Mouse (Mus musculus): ENCODE measurements at regions not wholly inside any gene's neighbourhood (a gene's known extent, or its start where the extent isn't known, plus 50 kb on each side); places are given as distances from the start of the nearest gene placed in this dataset.

- DNase-seq = no peak
Observed at GRCm38 (mm10) chr12:31130434-31130833, 56.8 kb downstream of the Fam110c start.

- DNase-seq = no peak
Observed at GRCm38 (mm10) chr12:31134465-31134992, 60.9 kb downstream of the Fam110c start.

GRCm38 (mm10) chr12:31136364-31136763 is 62.7 kb downstream of the Fam110c start:
- DNase-seq = no peak

- no peak for DNase-seq
Observed at GRCm38 (mm10) chr12:31136911-31137310, 63.2 kb downstream of the Fam110c start.

- DNase-seq = no peak
Observed at GRCm38 (mm10) chr12:31137431-31137830, 63.8 kb downstream of the Fam110c start.

- peak; percentile 44 for DNase-seq
Observed at GRCm38 (mm10) chr12:31139853-31140252, 66.2 kb downstream of the Fam110c start.

GRCm38 (mm10) chr12:31143266-31143665 is 69.6 kb downstream of the Fam110c start:
- DNase-seq = no peak

GRCm38 (mm10) chr12:31145032-31145781 is 71.5 kb downstream of the Fam110c start:
- DNase-seq = no peak

GRCm38 (mm10) chr12:31148417-31149356 is 75.0 kb downstream of the Fam110c start:
- DNase-seq = no peak

- DNase-seq = no peak
Observed at GRCm38 (mm10) chr12:31153720-31154119, 80.1 kb downstream of the Fam110c start.

- DNase-seq = no peak
Observed at GRCm38 (mm10) chr12:31154608-31155011, 80.9 kb downstream of the Fam110c start.

- no peak for DNase-seq
Observed at GRCm38 (mm10) chr12:31156154-31156720, 82.6 kb downstream of the Fam110c start.

GRCm38 (mm10) chr12:31157453-31157852 is 83.1 kb upstream of the Gm6993 start:
- no peak for DNase-seq

- no peak for DNase-seq
Observed at GRCm38 (mm10) chr12:31157890-31158289, 82.7 kb upstream of the Gm6993 start.

GRCm38 (mm10) chr12:31158885-31159284 is 81.7 kb upstream of the Gm6993 start:
- no peak for DNase-seq

- no peak for DNase-seq
Observed at GRCm38 (mm10) chr12:31159378-31159777, 81.2 kb upstream of the Gm6993 start.

- DNase-seq = peak; percentile 54
Observed at GRCm38 (mm10) chr12:31168221-31168890, 72.2 kb upstream of the Gm6993 start.

GRCm38 (mm10) chr12:31170111-31170510 is 70.5 kb upstream of the Gm6993 start:
- no peak for DNase-seq

GRCm38 (mm10) chr12:31170546-31171160 is 69.9 kb upstream of the Gm6993 start:
- peak; percentile 66 for DNase-seq

GRCm38 (mm10) chr12:31171992-31172391 is 68.6 kb upstream of the Gm6993 start:
- no peak for DNase-seq

- DNase-seq = no peak
Observed at GRCm38 (mm10) chr12:31172451-31173318, 67.9 kb upstream of the Gm6993 start.

Measured in lung, postnatal 14 days (tissue).